Mouse (Mus musculus) ovary, postnatal 36 days (tissue): ENCODE data around the gene Smc4.

Source experiments
- DNase-seq: peaks from one replicate; pipeline ENCODE4 v3.0.0; 2022; ENCODE audit warnings: low spot score, mixed read lengths

The Smc4 gene

GRCm38 (mm10) chr3:69004437-69005337 is at the start of gene Smc4, which contains the start of gene Ift80:
Gene Smc4, plus strand, starts transcription at chr3:69004738.
Gene Ift80, minus strand, starts transcription at chr3:69004570.
- peak; percentile 92 for DNase-seq

DNA sequence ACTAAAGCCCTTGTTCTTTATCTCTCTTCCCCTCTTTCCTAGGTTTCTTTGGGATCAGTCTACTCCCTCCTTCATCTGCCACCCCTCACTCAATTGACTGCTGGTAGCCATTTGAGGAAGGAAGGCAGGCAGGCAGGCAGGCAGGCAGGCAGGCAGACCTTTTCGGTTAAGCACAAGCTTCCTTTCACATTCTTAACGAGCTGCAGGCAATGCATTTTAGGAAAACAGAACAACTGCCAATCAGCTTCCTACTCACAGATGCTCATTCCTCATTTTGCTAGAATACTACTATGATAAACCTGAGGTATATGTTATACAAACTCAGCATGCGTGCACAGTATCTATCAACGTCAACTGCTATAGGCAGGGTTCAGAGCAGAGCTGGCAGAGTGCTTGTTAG is 48.1 kb upstream of the Smc4 start:
- DNase-seq, result no peak

GRCm38 (mm10) chr3:68957413-68957812 is 47.1 kb upstream of the Smc4 start:
- no peak for DNase-seq

DNA sequence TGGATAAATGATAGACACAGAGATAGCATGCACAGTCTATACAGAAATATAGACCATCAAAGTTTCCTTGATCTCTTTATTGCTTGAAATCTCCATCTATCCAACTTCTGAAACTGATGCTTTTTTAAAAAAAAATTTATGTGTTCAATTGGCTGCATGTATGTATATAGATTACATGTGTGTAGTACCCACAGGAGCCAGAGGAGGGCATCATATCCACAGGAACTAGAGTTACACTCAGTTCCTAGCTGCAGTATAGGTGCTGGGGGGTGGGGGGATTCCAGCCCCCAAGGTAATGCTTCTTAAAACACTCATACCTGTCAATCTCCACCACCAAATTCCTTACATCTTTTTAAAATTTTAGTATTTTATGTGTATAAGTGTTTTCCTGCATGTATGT is 39.9 kb upstream of the Smc4 start:
- no peak for DNase-seq

- DNase-seq, result no peak
Measured at GRCm38 (mm10) chr3:68966527-68967285, 37.8 kb upstream of the Smc4 start.

DNA sequence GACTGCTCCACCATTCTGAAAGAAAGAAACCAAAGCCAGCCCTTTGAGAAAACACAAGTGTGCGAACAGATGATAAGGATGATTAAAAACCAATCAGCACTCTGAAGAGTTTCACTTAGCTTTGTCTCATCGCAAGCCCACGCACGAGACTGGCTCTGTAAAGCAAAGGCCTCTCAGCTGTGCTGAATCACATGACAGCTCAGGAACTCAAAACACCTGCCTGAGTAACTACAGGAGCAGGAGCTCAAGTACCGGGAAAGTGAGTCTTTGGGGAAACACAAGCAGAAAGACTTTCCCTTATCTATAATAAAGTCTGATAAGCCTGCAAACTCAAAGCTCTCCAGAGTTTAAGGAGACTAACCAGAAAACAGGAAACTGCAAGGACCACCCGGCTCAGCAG is 37.1 kb upstream of the Smc4 start:
- DNase-seq, result no peak

DNA sequence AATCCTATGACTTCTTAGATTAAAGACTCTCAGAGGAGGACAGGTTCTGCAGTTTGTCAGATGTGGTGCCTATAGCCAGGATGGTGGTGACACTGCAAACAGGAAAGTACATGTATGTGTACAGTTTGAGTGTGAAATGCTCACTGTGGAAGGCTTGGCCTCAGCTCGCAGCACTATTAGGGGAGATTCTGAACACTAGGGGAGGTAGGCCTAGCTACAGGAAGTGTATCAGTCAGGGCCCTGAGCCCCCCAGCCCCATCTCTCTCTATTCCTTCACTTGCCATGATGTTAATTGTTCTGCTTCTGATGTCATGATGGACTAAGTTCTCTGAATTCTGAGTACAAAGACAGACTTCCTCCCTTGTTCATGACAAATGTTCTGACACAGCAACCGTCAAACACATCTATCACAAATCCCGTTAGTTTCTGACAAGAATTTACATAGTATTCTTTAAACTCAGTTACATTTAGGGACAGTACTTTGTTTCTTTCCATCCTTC is 35.4 kb upstream of the Smc4 start:
- DNase-seq, result no peak

DNA sequence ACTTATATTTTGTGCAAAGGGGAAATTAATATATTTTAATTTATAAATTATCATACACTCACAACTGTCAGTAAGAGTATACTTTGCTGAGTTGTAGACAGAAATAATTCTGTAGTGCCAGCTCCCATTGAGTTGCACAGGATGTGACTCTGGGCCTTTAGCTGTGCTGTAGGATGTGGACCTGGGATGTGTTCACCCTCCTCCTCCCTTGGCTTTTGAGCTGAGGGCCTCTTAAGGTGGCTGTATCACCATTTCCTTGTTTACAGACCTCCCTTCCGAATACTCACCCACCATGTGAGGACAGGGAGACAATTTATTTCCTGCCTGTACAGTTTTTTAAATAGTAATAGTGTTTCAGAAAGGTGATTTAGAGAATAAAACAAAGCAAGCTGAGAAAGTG is 31.0 kb upstream of the Smc4 start:
- no peak for DNase-seq

DNA sequence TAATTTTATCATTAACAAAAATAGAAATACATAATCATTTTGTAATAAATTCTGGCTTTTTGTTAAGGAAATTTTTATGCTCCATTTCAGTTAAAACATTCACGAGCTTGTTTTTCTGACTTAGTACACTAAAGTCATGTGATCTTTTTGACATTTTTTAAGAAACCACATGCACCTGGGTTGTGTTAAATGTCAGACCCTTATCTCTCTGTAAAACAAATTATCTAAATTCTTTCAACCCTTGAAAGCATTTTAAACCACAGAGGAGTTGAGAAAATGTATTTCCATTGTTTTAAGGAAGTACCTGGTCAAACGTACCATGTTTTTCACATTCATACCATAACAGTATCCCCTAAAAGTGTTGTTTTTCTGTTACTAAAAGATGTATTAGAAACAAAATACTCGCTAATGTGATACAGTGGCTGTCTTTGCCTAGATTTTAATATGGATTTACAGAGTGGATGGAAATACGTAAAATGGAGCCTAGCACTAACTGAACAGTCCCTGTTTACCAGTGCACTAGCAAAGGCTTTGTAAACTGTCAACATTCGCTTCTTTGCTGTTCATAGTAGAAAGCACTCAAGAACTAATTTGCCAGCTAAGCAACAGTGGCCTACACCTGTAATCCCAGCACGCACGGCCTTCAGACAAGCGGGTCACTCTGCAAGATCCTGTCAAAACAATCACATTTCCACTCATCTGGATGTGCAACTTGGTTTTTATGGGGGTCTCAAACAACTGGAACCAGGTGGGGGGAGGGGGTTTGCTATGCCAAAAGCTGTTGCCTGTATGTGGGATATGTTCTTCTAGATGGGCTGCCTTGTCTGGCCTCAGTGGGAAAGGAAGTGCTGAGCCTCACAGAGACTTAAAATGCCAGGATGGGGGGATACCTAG is 29.7 kb upstream of the Smc4 start:
- no peak for DNase-seq

- DNase-seq, result no peak
Measured at GRCm38 (mm10) chr3:68975533-68976490, 28.7 kb upstream of the Smc4 start.

- no peak for DNase-seq
Measured at GRCm38 (mm10) chr3:68977696-68978095, 26.8 kb upstream of the Smc4 start.

GRCm38 (mm10) chr3:68979187-68979586 is 25.4 kb upstream of the Smc4 start:
- DNase-seq, result no peak

- no peak for DNase-seq
Measured at GRCm38 (mm10) chr3:68980898-68981297, 23.6 kb upstream of the Smc4 start.

GRCm38 (mm10) chr3:68986550-68986949 is 18.0 kb upstream of the Smc4 start:
- DNase-seq, result no peak

DNA sequence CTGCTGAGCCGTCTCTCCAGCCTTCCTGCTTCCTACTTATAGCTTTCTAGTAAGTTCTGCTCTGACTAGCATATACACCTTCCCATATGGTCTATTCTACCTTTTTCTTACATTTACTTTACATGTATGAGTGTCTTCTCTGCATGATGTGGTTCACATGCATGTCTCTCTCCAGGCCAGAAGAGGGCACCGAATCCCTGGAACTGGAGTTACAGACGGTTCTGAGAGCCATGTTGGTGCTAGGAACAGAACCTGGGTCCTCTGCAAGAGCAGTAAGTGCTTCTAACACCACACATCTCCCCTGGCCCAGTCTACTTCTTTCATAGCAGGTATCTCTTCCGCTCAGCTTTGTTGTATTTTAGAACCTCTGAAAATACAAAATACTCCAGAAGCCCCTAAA is 1.8 kb upstream of the Smc4 start:
- DNase-seq, result no peak

- no peak for DNase-seq
Measured at GRCm38 (mm10) chr3:69004055-69004436, 492 bp upstream of the Smc4 start.

DNA sequence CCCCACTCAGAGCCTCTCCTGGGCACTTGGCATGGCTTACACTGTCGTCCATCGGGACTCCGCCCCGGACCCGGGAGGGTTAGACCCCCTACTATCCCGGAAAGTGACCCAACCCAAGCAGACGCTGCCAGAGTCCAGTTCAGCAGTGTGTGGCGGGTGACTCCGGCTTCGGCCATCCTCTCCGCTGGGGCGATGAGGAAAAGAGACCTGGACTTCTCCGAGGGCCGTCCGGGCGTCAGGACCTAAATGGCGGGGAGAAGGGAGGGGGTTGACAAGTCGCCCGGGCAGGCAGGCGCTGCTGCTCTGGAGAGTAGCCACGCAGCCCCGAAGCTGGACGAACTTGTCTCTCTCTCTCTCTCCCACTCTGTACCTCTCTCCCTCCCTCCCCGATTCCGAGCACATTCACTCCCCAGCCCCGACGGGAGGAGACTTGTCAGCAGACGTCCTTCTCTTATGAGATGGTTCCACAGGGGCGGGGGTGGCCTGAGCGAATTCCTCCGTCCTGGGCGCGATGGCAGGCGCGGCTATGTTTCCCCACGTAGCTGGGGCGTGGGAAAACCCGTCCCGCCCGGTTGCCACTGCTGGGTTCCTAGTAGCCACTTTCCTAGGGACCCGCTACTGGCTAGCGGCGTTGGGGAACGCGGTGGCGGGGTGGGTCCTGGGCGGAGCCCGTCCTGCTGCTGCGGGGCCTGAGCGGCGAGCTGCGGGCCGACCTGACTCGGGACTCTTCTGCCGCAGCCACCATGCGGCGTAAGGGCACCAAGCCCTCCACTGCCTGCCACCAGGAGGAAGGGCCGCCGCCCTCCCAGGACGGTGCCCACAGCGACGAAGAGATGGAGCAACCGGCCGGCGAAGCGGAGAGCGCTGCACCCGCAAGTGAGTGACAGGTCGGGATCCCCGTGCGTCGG is 1.1 kb downstream of the Smc4 start:
- DNase-seq, result peak; percentile 64

DNA sequence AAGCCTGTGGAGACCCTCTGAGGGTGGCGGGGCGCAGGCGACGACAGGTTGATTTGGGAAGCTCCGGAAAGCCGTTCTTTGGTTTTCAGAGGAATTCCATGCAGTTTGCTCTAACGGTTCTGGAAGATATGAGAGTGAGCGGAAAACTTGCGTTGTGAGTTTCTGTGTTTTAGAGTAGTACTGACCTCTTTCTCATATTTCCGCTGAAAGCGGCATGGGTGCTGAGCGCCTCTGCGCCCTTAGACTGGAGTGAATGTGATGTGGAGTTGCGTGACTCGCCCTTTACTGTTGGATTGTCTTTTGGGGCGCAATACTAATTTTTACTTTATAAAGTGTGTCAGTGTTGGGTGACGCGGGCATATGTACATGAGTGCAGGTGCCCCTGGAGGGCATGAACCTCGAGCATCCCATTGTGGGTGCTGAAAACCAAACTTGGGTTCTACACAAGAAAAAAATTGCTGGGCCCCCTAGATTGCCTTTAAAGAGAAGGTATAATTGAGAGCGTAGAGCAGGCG is 1.8 kb downstream of the Smc4 start:
- no peak for DNase-seq

DNA sequence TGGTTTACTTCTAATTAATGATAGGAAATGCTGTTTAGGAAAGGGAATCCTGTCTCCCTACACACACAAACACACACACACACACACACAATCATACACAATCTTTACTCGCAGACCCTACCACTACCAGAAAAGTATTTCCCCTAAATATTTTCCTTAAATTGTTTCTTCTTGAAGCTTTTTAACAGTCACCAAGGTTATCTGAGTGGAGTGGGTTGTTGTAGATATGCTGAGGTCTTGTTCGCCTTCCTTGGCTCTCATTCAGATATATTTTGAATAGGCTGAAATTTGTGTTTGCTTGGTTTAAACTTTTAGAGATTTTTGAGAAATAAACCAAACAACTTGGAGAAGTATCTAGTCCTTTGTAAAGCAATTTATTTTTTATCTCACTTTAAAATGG is 4.3 kb downstream of the Smc4 start:
- DNase-seq, result no peak

- no peak for DNase-seq
Measured at GRCm38 (mm10) chr3:69017181-69017580, 12.6 kb downstream of the Smc4 start.
